Mouse (Mus musculus): Measurements from ENCODE around the gene Crybg3. TPM values are rescaled to one million over a fixed set of nuclear protein-coding genes. Genes with fewer than 3 reads are reported as not detected.

Crybg3 gene
- 37.0 and 38.8 TPM in 2 replicates for total RNA-seq (2017)

- ATAC-seq (ENCODE audit: extremely low read depth, insufficient number of reproducible peaks, low FRiP score, poor library complexity, severe bottlenecking) = peak; percentile 80
These were observed at the start of gene Crybg3 for GRCm38 (mm10) chr16:59600311-59601251. Gene Crybg3, minus strand, starts transcription at chr16:59600979.

- ATAC-seq (ENCODE audit: extremely low read depth, insufficient number of reproducible peaks, low FRiP score, poor library complexity, severe bottlenecking) = no peak
These were observed 43.0 kb upstream of the Crybg3 start for GRCm38 (mm10) chr16:59643766-59644165.

GRCm38 (mm10) chr16:59639985-59640384 lies 39.2 kb upstream of the Crybg3 start:
- ATAC-seq (ENCODE audit: extremely low read depth, insufficient number of reproducible peaks, low FRiP score, poor library complexity, severe bottlenecking) = no peak

- ATAC-seq (ENCODE audit: extremely low read depth, insufficient number of reproducible peaks, low FRiP score, poor library complexity, severe bottlenecking) = peak; percentile 97
These were observed 38.4 kb upstream of the Crybg3 start, which contains the start of gene Arl6 for GRCm38 (mm10) chr16:59639102-59639691. Gene Arl6, minus strand, starts transcription at chr16:59639391.

- no peak for ATAC-seq (ENCODE audit: extremely low read depth, insufficient number of reproducible peaks, low FRiP score, poor library complexity, severe bottlenecking)
These were observed 33.8 kb upstream of the Crybg3 start for GRCm38 (mm10) chr16:59634598-59634997.

GRCm38 (mm10) chr16:59621554-59621953 lies 20.8 kb upstream of the Crybg3 start:
- no peak for ATAC-seq (ENCODE audit: extremely low read depth, insufficient number of reproducible peaks, low FRiP score, poor library complexity, severe bottlenecking)

GRCm38 (mm10) chr16:59617167-59617566 lies 16.4 kb upstream of the Crybg3 start:
- peak; percentile 93 for ATAC-seq (ENCODE audit: extremely low read depth, insufficient number of reproducible peaks, low FRiP score, poor library complexity, severe bottlenecking)

GRCm38 (mm10) chr16:59615675-59616074 lies 14.9 kb upstream of the Crybg3 start:
- no peak for ATAC-seq (ENCODE audit: extremely low read depth, insufficient number of reproducible peaks, low FRiP score, poor library complexity, severe bottlenecking)

GRCm38 (mm10) chr16:59610750-59611149 lies 10.0 kb upstream of the Crybg3 start:
- no peak for ATAC-seq (ENCODE audit: extremely low read depth, insufficient number of reproducible peaks, low FRiP score, poor library complexity, severe bottlenecking)

GRCm38 (mm10) chr16:59604078-59604781 lies 3.5 kb upstream of the Crybg3 start:
- ATAC-seq (ENCODE audit: extremely low read depth, insufficient number of reproducible peaks, low FRiP score, poor library complexity, severe bottlenecking) = peak; percentile 85

GRCm38 (mm10) chr16:59599411-59600265 lies 1.1 kb downstream of the Crybg3 start:
- ATAC-seq (ENCODE audit: extremely low read depth, insufficient number of reproducible peaks, low FRiP score, poor library complexity, severe bottlenecking) = no peak

- ATAC-seq (ENCODE audit: extremely low read depth, insufficient number of reproducible peaks, low FRiP score, poor library complexity, severe bottlenecking) = no peak
These were observed 1.8 kb downstream of the Crybg3 start for GRCm38 (mm10) chr16:59598997-59599396.

- ATAC-seq (ENCODE audit: extremely low read depth, insufficient number of reproducible peaks, low FRiP score, poor library complexity, severe bottlenecking) = no peak
These were observed 3.5 kb downstream of the Crybg3 start for GRCm38 (mm10) chr16:59597256-59597655.

- no peak for ATAC-seq (ENCODE audit: extremely low read depth, insufficient number of reproducible peaks, low FRiP score, poor library complexity, severe bottlenecking)
These were observed 6.1 kb downstream of the Crybg3 start for GRCm38 (mm10) chr16:59594714-59595113.

GRCm38 (mm10) chr16:59590790-59591189 lies 10.0 kb downstream of the Crybg3 start:
- no peak for ATAC-seq (ENCODE audit: extremely low read depth, insufficient number of reproducible peaks, low FRiP score, poor library complexity, severe bottlenecking)

- no peak for ATAC-seq (ENCODE audit: extremely low read depth, insufficient number of reproducible peaks, low FRiP score, poor library complexity, severe bottlenecking)
These were observed 12.3 kb downstream of the Crybg3 start for GRCm38 (mm10) chr16:59588351-59589025.

- ATAC-seq (ENCODE audit: extremely low read depth, insufficient number of reproducible peaks, low FRiP score, poor library complexity, severe bottlenecking) = no peak
These were observed 13.0 kb downstream of the Crybg3 start for GRCm38 (mm10) chr16:59587816-59588215.

- no peak for ATAC-seq (ENCODE audit: extremely low read depth, insufficient number of reproducible peaks, low FRiP score, poor library complexity, severe bottlenecking)
These were observed 13.9 kb downstream of the Crybg3 start for GRCm38 (mm10) chr16:59586911-59587310.
